Mouse (Mus musculus) neural tube, embryonic 14.5 days (tissue): ENCODE results near the gene Wdr77. TPM values are rescaled to one million over a fixed set of nuclear protein-coding genes. Genes with fewer than 3 reads are reported as not detected.
"Not testable (repeated sequence)": the region's sequence is repeated elsewhere in the genome, so short reads cannot be mapped to it uniquely, and the experiment has no call there.

Experiments
- ATAC-seq: fragments of 200-750 bp; cut with Nextera tagmentation; 2 replicates; pipeline ENCODE4 v1.8.0; 2017; ENCODE audit warnings: low read depth, mild to moderate bottlenecking, moderate TSS enrichment, moderate library complexity
- H3K27ac ChIP-seq: fragments of 300-500 bp; sonication (generic); 2 replicates; pipeline ENCODE4 v1.5.1; 2014; ENCODE audit warnings: low read depth, mild to moderate bottlenecking, control low read depth, low read length, moderate library complexity, mixed read lengths
- H3K27me3 ChIP-seq: fragments of 300-500 bp; sonication (generic); 2 replicates; pipeline ENCODE4 v1.6.1; 2014; ENCODE audit warnings: low read length; ENCODE audit not compliant: control insufficient read depth, insufficient read depth
- H3K36me3 ChIP-seq: fragments of 300-500 bp; sonication (generic); 2 replicates; pipeline ENCODE4 v1.6.1; 2014; ENCODE audit warnings: low read length, mixed read lengths; ENCODE audit not compliant: control insufficient read depth, insufficient read depth
- H3K4me1 ChIP-seq: fragments of 300-500 bp; sonication (generic); 2 replicates; pipeline ENCODE4 v1.6.1; 2014; ENCODE audit warnings: low read length; ENCODE audit not compliant: control insufficient read depth, insufficient read depth
- H3K4me2 ChIP-seq: fragments of 300-500 bp; sonication (generic); 2 replicates; pipeline ENCODE4 v1.6.1; 2014; ENCODE audit warnings: mild to moderate bottlenecking, low read depth, low read length, control low read depth
- H3K4me3 ChIP-seq: fragments of 300-500 bp; sonication (generic); 2 replicates; pipeline ENCODE4 v1.5.1; 2014; ENCODE audit warnings: low read depth, low read length, control low read depth, mixed read lengths
- H3K9ac ChIP-seq: fragments of 300-500 bp; sonication (generic); replicated peaks from 2 replicates; pipeline ENCODE4 v1.6.1; 2014; ENCODE audit warnings: low read depth, mild to moderate bottlenecking, control low read depth, low read length, mixed read lengths
- H3K9me3 ChIP-seq: fragments of 300-500 bp; sonication (generic); 2 replicates; pipeline ENCODE4 v1.6.1; 2016; ENCODE audit warnings: low read length; ENCODE audit not compliant: control insufficient read depth
- WGBS: fragments of 180-500 bp; shearing (Covaris S2); extraction: QIAGEN DNeasy Blood & Tissue Kit; methylation state at CpG from one replicate; pipeline ENCODE4 v1.1.7; 2014; 5-methylcytosine and 5-hydroxymethylcytosine counted together
- polyA plus RNA-seq: library from polyadenylated mRNA; unstranded; fragments of >200 nt; fragmentation: Nextera tagmentation; extraction: Ambion mirVana; gene quantifications from 2 replicates; pipeline ENCODE4 v1.2.1, GENCODE M21; 2014

Wdr77 gene
- polyA plus RNA-seq, 1 experiment from 2014 or later, result 91.4 TPM

- not testable (repeated sequence) for H3K4me2 ChIP-seq, H3K4me3 ChIP-seq
- WGBS, result 71% methylated on average over 9 of the region's 10 CpGs
Observed at GRCm38 (mm10) chr3:106003360-106003759, 44.2 kb downstream of the Wdr77 start.

GRCm38 (mm10) chr3:106014546-106014945 lies 55.4 kb downstream of the Wdr77 start, which contains the start of gene Pifo:
Gene Pifo, minus strand, starts transcription at chr3:106014646.
- WGBS, result 100% methylated on average over 2 of the region's 2 CpGs
- H3K27ac ChIP-seq, result no peak within 1 kb of the TSS

More at GRCm38 (mm10) chr3:106003360-106003759, 44.2 kb downstream of the Wdr77 start:
- not testable (repeated sequence) for H3K4me1 ChIP-seq, H3K27me3 ChIP-seq, H3K9me3 ChIP-seq, H3K36me3 ChIP-seq, ATAC-seq, H3K27ac ChIP-seq, H3K9ac ChIP-seq

More at GRCm38 (mm10) chr3:106014546-106014945, 55.4 kb downstream of the Wdr77 start, which contains the start of gene Pifo:
- Histone ChIP-seq H3K4me2 (no peak within 1 kb of the TSS), H3K9ac (no peak within 1 kb of the TSS), H3K9me3 (no peaks in the 10 kb centered on the region), H3K27me3 (no peaks in the 10 kb centered on the region), H3K4me3 (no peak within 1 kb of the TSS), H3K4me1 (no peaks in the 10 kb centered on the region), H3K36me3 (no peaks in the 10 kb centered on the region)
- no peak for ATAC-seq

Other genes with a start within 250 kb of the Wdr77 start
- 62.8 and 67.5 TPM in 2 replicates for gene Rap1a, start 158.0 kb upstream of the Wdr77 start, polyA plus RNA-seq
- 0.15 and 0.44 TPM in 2 replicates for gene Adora3, start 88.5 kb upstream of the Wdr77 start, polyA plus RNA-seq
- 0.23 TPM in 1 of 2 replicates, not detected in the other for gene Tmigd3, start 88.5 kb upstream of the Wdr77 start, polyA plus RNA-seq
- 0.37 and 0.46 TPM in 2 replicates for gene I830077J02Rik, start 26.7 kb upstream of the Wdr77 start, polyA plus RNA-seq
- 594 and 601 TPM in 2 replicates for gene Atp5f1, start 730 bp downstream of the Wdr77 start, polyA plus RNA-seq
- 5.9 and 7.0 TPM in 2 replicates for gene Ovgp1, start 14.3 kb downstream of the Wdr77 start, polyA plus RNA-seq
- 3.1 and 3.6 TPM in 2 replicates for gene Pifo, start 55.3 kb downstream of the Wdr77 start, polyA plus RNA-seq
- not detected in 2 replicates for gene Chil5, start 73.4 kb downstream of the Wdr77 start, polyA plus RNA-seq
- gene Chia1, start 153.9 kb downstream of the Wdr77 start, polyA plus RNA-seq, result 0.79 and 1.4 TPM in 2 replicates
- gene Chil3, start 208.2 kb downstream of the Wdr77 start, polyA plus RNA-seq, result not detected in 2 replicates